Mouse (Mus musculus) left cerebral cortex, adult 2 months (tissue): Measurements from ENCODE around the gene Cby3. TPM values are rescaled to one million over a fixed set of nuclear protein-coding genes. Genes with fewer than 3 reads are reported as not detected.

Experiments
- DNase-seq, 2 experiments: peaks; one replicate each; pipeline ENCODE4 v3.0.0; 2021 to 2022; ENCODE audit warnings: low spot score in 2 of 2, mixed read lengths in 1 of 2; ENCODE audit errors: extremely low spot score in 1 of 2
- H3K27ac ChIP-seq: fragments of 200-600 bp; 2 replicates; pipeline ENCODE4 v1.8.1; 2022
- H3K4me3 ChIP-seq: fragments of 200-600 bp; 2 replicates; pipeline ENCODE4 v1.8.1; 2022
- CTCF ChIP-seq: fragments of 200-600 bp; IDR thresholded peaks from 2 replicates; pipeline ENCODE4 v1.8.1; 2022; ENCODE audit warnings: antibody characterized with exemption, mild to moderate bottlenecking, moderate library complexity
- intact Hi-C: fragments of 180-260 bp; cut with DNase I; formaldehyde crosslinking; loops from one replicate; pipeline ENCODE4 v1.15.1; 2025
- total RNA-seq, 2 experiments: library from RNA; stranded (reverse); gene quantifications; 2 replicates each; pipeline ENCODE4 v1.2.3; 2021

Gene Cby3
- total RNA-seq, 2 experiments from 2014 or later = not detected

GRCm38 (mm10) chr11:50377892-50378684, 23.8 kb downstream of the Cby3 start:
- peak; percentile 92 for TF ChIP-seq CTCF
- Histone ChIP-seq H3K4me3 (peak overlapping the region; percentile 100), H3K27ac (peak overlapping the region; percentile 99)
- intact Hi-C loops = loop anchor here (2.0 to 5.0 kb wide), 2 partner anchors 51 to 85 kb away; partner anchors contain the start of genes Canx and Maml1
- DNase-seq = peak; percentile 83 to 85

DNA sequence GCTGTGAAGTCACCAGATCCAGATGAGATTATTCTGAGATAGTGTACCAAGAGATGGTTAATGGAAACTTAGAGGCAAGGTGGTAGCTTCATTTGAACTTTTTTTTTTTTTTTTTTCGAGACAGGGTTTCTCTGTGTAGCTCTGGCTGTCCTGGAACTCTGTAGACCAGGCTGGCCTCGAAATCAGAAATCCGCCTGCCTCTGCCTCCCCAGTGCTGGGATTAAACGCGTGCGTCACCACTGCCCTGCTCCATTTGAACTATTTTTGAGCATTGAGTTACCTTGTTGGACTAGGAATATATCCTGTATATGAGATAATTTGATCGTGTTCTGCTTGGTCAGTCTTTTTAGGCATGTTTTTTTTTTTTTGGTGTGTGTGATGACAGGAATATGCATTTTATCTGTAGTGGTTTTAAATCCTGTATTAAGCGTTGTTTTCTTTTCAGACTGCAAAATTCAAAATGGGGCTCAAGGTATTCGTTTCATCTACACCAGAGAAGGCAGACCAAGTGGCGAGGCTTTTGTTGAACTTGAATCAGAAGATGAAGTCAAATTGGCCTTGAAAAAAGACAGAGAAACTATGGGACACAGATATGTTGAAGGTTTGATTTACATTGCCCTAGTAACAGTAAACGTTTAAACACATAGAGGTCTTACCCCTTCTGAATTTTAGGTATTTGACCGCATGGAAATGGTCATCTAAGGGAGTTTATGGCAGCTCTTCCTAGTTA, 24.9 kb downstream of the Cby3 start:
- intact Hi-C loops = loop anchor here (5.0 kb wide), 1 partner anchor 52 kb away; the partner anchor contains the start of gene Canx
- peak overlapping the region; percentile 99; the same call in 1 of the 2 replicates for H3K27ac ChIP-seq
- TF ChIP-seq CTCF = no peak
- peak overlapping the region; percentile 100 for H3K4me3 ChIP-seq
- DNase-seq = no peak

DNA sequence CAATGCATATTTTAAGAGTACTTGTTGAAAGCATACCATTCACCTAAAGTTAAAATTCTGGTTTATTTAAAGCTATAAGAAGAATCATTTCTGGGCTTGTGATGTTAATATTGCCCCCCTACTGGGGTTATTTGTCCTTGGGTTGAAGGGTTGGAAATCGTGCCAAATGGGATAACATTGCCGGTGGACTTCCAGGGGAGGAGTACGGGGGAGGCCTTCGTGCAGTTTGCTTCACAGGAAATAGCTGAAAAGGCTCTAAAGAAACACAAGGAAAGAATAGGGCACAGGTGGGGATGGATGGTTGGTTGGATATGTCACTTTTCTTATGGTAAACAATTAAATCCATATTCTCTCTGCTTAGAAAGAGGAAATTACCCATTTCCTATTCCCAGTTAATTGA, 27.0 kb downstream of the Cby3 start:
- peak overlapping the region; percentile 100 for H3K4me3 ChIP-seq
- intact Hi-C loops = no loop called here
- no peak for TF ChIP-seq CTCF
- DNase-seq = no peak
- no peak overlapping the region for H3K27ac ChIP-seq

DNA sequence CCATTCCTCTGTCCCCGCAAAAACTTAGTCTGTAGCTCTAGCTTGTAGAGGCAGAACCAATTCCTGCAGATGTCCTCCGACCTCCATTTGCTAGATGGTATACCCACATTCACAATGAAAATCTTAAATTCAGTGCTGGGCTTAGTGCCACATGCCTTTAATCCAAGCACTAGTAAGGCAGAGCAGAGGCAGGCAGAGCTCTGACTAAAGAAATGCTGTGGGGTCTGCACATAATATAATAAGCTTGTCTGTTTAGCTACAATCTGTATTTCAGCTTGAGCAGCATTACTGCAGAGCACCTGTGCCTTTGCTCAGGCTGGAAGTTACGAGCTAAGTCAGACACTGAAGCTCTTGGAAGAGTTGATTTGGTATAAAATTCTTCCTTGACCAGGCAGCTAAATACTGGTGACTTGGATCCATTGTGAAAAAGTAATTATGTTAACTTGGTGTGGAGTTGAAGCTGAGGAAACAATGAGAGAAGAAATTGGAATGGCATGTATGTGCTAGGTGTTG, 33.0 kb downstream of the Cby3 start:
- no peak for TF ChIP-seq CTCF
- intact Hi-C loops = no loop called here
- H3K4me3 ChIP-seq = no peak overlapping the region

GRCm38 (mm10) chr11:50387697-50388096, 33.4 kb downstream of the Cby3 start:
- DNase-seq = no peak
- intact Hi-C loops = no loop called here

More for the DNA sequence above, 33.0 kb downstream of the Cby3 start:
- no peak for DNase-seq
- H3K27ac ChIP-seq = no peak overlapping the region

GRCm38 (mm10) chr11:50388217-50388929, 34.1 kb downstream of the Cby3 start:
- no peak overlapping the region for H3K4me3 ChIP-seq
- intact Hi-C loops = no loop called here

More at GRCm38 (mm10) chr11:50387697-50388096, 33.4 kb downstream of the Cby3 start:
- no peak for TF ChIP-seq CTCF
- Histone ChIP-seq H3K4me3 (no peak overlapping the region), H3K27ac (no peak overlapping the region)

GRCm38 (mm10) chr11:50389011-50389410, 34.7 kb downstream of the Cby3 start:
- H3K4me3 ChIP-seq = no peak overlapping the region
- intact Hi-C loops = no loop called here
- no peak for DNase-seq
- no peak for TF ChIP-seq CTCF
- H3K27ac ChIP-seq = no peak overlapping the region

More at GRCm38 (mm10) chr11:50388217-50388929, 34.1 kb downstream of the Cby3 start:
- TF ChIP-seq CTCF = no peak
- no peak for DNase-seq
- no peak overlapping the region for H3K27ac ChIP-seq

DNA sequence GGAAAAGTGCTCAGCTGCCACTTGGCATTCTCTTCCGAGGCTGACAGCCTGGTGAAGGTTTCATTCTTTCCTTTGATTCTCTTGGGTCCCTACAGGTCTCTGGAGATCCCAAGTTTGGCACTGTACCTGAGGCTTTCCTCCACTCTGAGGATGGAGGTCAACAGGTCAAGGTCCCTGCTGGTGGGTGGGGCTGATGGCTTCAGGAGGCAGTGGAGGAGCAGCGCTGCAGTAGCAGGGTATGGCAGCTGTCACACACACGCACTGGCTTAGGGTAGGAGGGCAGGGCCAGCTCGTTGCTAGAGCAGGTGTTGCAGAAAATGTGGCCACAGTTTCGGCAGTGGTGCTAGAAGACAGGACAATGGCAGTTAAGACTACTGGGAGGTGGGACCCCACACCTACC, 35.4 kb downstream of the Cby3 start:
- intact Hi-C loops = no loop called here
- H3K27ac ChIP-seq = no peak overlapping the region
- no peak for DNase-seq
- no peak for TF ChIP-seq CTCF
- H3K4me3 ChIP-seq = no peak overlapping the region

DNA sequence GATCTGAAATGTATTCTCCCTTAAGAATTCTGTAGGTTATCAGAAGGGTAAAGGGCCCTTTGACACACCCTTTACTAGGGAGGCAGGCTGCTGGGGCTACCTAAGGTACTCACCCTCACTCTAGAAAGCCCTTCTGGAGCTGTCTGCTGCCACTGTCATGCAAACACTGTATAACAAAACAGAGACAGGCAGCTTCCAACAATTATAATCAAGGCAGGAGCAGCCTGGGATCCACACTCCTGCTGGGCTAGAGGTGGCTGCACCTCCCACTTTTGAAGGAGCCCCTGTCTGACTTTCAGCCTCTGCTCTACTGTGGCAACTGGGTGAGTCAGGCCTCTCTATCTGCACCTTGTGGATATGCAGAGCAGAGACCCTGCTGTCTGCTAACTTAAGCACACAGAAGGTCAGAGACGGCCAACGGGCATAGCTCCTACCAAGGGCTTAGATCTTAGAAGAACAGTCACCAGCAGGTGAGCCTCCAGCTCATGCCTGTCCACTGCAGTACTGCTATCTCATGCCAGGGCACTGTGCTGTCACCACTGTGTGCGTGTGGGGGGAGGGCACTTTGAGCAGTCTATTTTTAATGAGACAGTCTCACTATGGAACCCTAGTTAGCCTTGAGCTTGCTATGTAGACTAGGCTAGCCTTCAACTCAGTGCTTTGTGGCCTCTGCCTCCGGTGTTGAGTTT, 37.2 kb downstream of the Cby3 start:
- no peak overlapping the region for H3K27ac ChIP-seq
- TF ChIP-seq CTCF = no peak
- intact Hi-C loops = no loop called here
- DNase-seq = no peak
- no peak overlapping the region for H3K4me3 ChIP-seq

- intact Hi-C loops = no loop called here
- Histone ChIP-seq H3K27ac (no peak overlapping the region), H3K4me3 (no peak overlapping the region)
- no peak for TF ChIP-seq CTCF
- DNase-seq = no peak
Observed at GRCm38 (mm10) chr11:50393306-50393705, 39.0 kb downstream of the Cby3 start.

GRCm38 (mm10) chr11:50394731-50395130, 40.5 kb downstream of the Cby3 start:
- no peak overlapping the region for H3K27ac ChIP-seq
- intact Hi-C loops = no loop called here
- DNase-seq = no peak
- H3K4me3 ChIP-seq = no peak overlapping the region
- no peak for TF ChIP-seq CTCF
